Mouse (Mus musculus) yolk sac, embryonic 10.5 days (tissue): ENCODE results near the gene Zc2hc1b.

ENCODE experiments used
- DNase-seq: peaks from one replicate; pipeline ENCODE4 v3.0.0-alpha.2; 2017; ENCODE audit warnings: low spot score

The Zc2hc1b gene

GRCm38 (mm10) chr10:13113641-13114040, 64.2 kb downstream of the Zc2hc1b start:
- DNase-seq = no peak

GRCm38 (mm10) chr10:13112849-13113248, 65.0 kb downstream of the Zc2hc1b start:
- no peak for DNase-seq

GRCm38 (mm10) chr10:13109781-13110180, 68.0 kb downstream of the Zc2hc1b start:
- no peak for DNase-seq

- no peak for DNase-seq
Measured at GRCm38 (mm10) chr10:13108847-13109246, 69.0 kb downstream of the Zc2hc1b start.

- no peak for DNase-seq
Measured at GRCm38 (mm10) chr10:13108021-13108548, 69.7 kb downstream of the Zc2hc1b start.

- DNase-seq = no peak
Measured at GRCm38 (mm10) chr10:13106909-13107624, 70.8 kb downstream of the Zc2hc1b start.

GRCm38 (mm10) chr10:13103838-13104237, 74.0 kb downstream of the Zc2hc1b start:
- DNase-seq = no peak

GRCm38 (mm10) chr10:13102360-13102759, 75.5 kb downstream of the Zc2hc1b start:
- no peak for DNase-seq

GRCm38 (mm10) chr10:13100061-13100648, 77.7 kb downstream of the Zc2hc1b start:
- DNase-seq = no peak
